ENCODE assay signal across 9 mouse cellular contexts in genomic region chr7:144468741-144469140, GRCm38 (mm10). TPM values are rescaled to one million over a fixed set of nuclear protein-coding genes. Genes with fewer than 3 reads are reported as not detected.
DNase-seq lines count a peak whose midpoint lies in the region; ATAC-seq lines count a peak whose summit lies in the region.
"Had no signal": no experiment of that assay in that cellular context is flagged by ENCODE, and none has a peak within 500 bp of the region (broad histone marks: within the 10 kb centered on the region; RNA-seq: fewer than 3 reads in every experiment).

No protein-coding gene starts in this region.

- no peak for DNase-seq in kidney, postnatal 10 days
- no peak for DNase-seq in hindbrain, embryonic 14.5 days (ENCODE audit: low spot score)
- DNase-seq in midbrain, embryonic 14.5 days = no peak
- DNase-seq in thymus, adult 18-20 months = no peak
- no peak for DNase-seq in left cerebral cortex, adult 11 months (ENCODE audit: low spot score)
- no peak for DNase-seq in cerebellum, adult 8-10 months
- DNase-seq: thymus, postnatal 14 days had no signal

- peaks cover 24% of the 10 kb centered on the region for H3K36me3 ChIP-seq in kidney, embryonic 14.5 days (ENCODE audit: control insufficient read depth, insufficient read depth, low read length)
- peaks cover 26% of the 10 kb centered on the region for H3K36me3 ChIP-seq in embryonic facial prominence, embryonic 15.5 days
- H3K36me3 ChIP-seq in hindbrain, embryonic 14.5 days (replicated peaks; ENCODE audit: control insufficient read depth, insufficient read depth) = peaks cover 24% of the 10 kb centered on the region
- H3K36me3 ChIP-seq in midbrain, embryonic 14.5 days (ENCODE audit: control insufficient read depth, insufficient read depth, low read length) = peaks cover 21% of the 10 kb centered on the region

- no peaks in the 10 kb centered on the region for H3K9me3 ChIP-seq in kidney, embryonic 14.5 days (ENCODE audit: control insufficient read depth, low read length)
- H3K9me3 ChIP-seq in embryonic facial prominence, embryonic 15.5 days (replicated peaks) = no peaks in the 10 kb centered on the region
- H3K9me3 ChIP-seq in hindbrain, embryonic 14.5 days (ENCODE audit: control insufficient read depth, low read length) = no peaks in the 10 kb centered on the region
- H3K9me3 ChIP-seq in midbrain, embryonic 14.5 days (ENCODE audit: control insufficient read depth, low read length) = no peaks in the 10 kb centered on the region

- no peak overlapping the region for H3K27ac ChIP-seq in kidney, embryonic 14.5 days (ENCODE audit: low read depth, low read length)
- no peak overlapping the region for H3K27ac ChIP-seq in embryonic facial prominence, embryonic 15.5 days (replicated peaks)
- H3K27ac ChIP-seq in hindbrain, embryonic 14.5 days = no peak overlapping the region
- H3K27ac ChIP-seq in midbrain, embryonic 14.5 days (replicated peaks; ENCODE audit: low read depth, low read length) = no peak overlapping the region

- H3K9ac ChIP-seq in kidney, embryonic 14.5 days (ENCODE audit: low read depth, low read length) = peak overlapping the region; percentile 96; the same call in 1 of the 2 replicates
- H3K9ac ChIP-seq in embryonic facial prominence, embryonic 15.5 days = no peak overlapping the region
- H3K9ac ChIP-seq in hindbrain, embryonic 14.5 days = no peak overlapping the region
- H3K9ac ChIP-seq in midbrain, embryonic 14.5 days (replicated peaks; ENCODE audit: low read length) = no peak overlapping the region

- H3K27me3 ChIP-seq in kidney, embryonic 14.5 days (ENCODE audit: control insufficient read depth, insufficient read depth, low read length) = no peaks in the 10 kb centered on the region
- H3K27me3 ChIP-seq in embryonic facial prominence, embryonic 15.5 days = no peaks in the 10 kb centered on the region
- no peaks in the 10 kb centered on the region for H3K27me3 ChIP-seq in hindbrain, embryonic 14.5 days (ENCODE audit: control insufficient read depth, insufficient read depth, low read length)
- no peaks in the 10 kb centered on the region for H3K27me3 ChIP-seq in midbrain, embryonic 14.5 days (ENCODE audit: control insufficient read depth, insufficient read depth, low read length)

- H3K4me2 ChIP-seq in kidney, embryonic 14.5 days (replicated peaks; ENCODE audit: low read depth, low read length) = peak overlapping the region; percentile 72
- H3K4me2 ChIP-seq in embryonic facial prominence, embryonic 15.5 days (replicated peaks) = peak overlapping the region; percentile 72
- H3K4me2 ChIP-seq in hindbrain, embryonic 14.5 days (replicated peaks) = peak overlapping the region; percentile 77
- peak overlapping the region; percentile 91 for H3K4me2 ChIP-seq in midbrain, embryonic 14.5 days (ENCODE audit: low read length)

- WGBS in kidney, embryonic 14.5 days = 73% methylated on average over 5 of the region's 5 CpGs
- 85% methylated on average over 5 of the region's 5 CpGs for WGBS in embryonic facial prominence, embryonic 15.5 days
- WGBS in hindbrain, embryonic 14.5 days = 89% methylated on average over 5 of the region's 5 CpGs
- WGBS in midbrain, embryonic 14.5 days = 92% methylated on average over 5 of the region's 5 CpGs

- peak overlapping the region; percentile 95; the same call in 1 of the 2 replicates for H3K4me3 ChIP-seq in kidney, embryonic 14.5 days (ENCODE audit: low read length)
- H3K4me3 ChIP-seq in embryonic facial prominence, embryonic 15.5 days (replicated peaks) = peak overlapping the region; percentile 95; the same call in 1 of the 2 replicates
- 0 out of 2 replicates have a peak overlapping the region, but pooled peaks have one; percentile 87 for H3K4me3 ChIP-seq in hindbrain, embryonic 14.5 days (replicated peaks; ENCODE audit: low read length)
- no peak overlapping the region for H3K4me3 ChIP-seq in midbrain, embryonic 14.5 days (replicated peaks; ENCODE audit: low read depth, low read length)

- H3K4me1 ChIP-seq in kidney, embryonic 14.5 days (ENCODE audit: control insufficient read depth, insufficient read depth, low read length) = peaks cover 18% of the 10 kb centered on the region
- H3K4me1 ChIP-seq in embryonic facial prominence, embryonic 15.5 days = peaks cover 20% of the 10 kb centered on the region
- H3K4me1 ChIP-seq in hindbrain, embryonic 14.5 days (replicated peaks; ENCODE audit: control insufficient read depth, insufficient read depth, low read length) = peaks cover 18% of the 10 kb centered on the region
- peaks cover 14% of the 10 kb centered on the region; the same call in 1 of the 2 replicates for H3K4me1 ChIP-seq in midbrain, embryonic 14.5 days (ENCODE audit: control insufficient read depth, insufficient read depth, low read length)

- ATAC-seq in kidney, embryonic 14.5 days (ENCODE audit: low FRiP score, low TSS enrichment) = no peak
- no peak for ATAC-seq in embryonic facial prominence, embryonic 15.5 days (ENCODE audit: insufficient number of reproducible peaks, low FRiP score, low TSS enrichment, low read depth)
- ATAC-seq in hindbrain, embryonic 14.5 days (ENCODE audit: low FRiP score) = no peak
- no peak for ATAC-seq in midbrain, embryonic 14.5 days (ENCODE audit: low FRiP score, low TSS enrichment)

RNA-seq across cellular contexts. Expression of gene Cttn, which starts 2.1 kb away (rescaled TPM):
- 85.1 and 177 TPM in 2 replicates for polyA plus RNA-seq in kidney, embryonic 14.5 days (2014; fragmentation: Nextera tagmentation; extraction: Ambion mirVana)
- 171 and 172 TPM in 2 replicates for polyA plus RNA-seq in embryonic facial prominence, embryonic 15.5 days (2015; fragmentation: Nextera tagmentation; extraction: Ambion mirVana)
- 165 and 174 TPM in 2 replicates for polyA plus RNA-seq in hindbrain, embryonic 14.5 days (2014; fragmentation: Nextera tagmentation; extraction: Ambion mirVana)
- 136 and 177 TPM in 2 replicates for polyA plus RNA-seq in midbrain, embryonic 14.5 days (2014; fragmentation: Nextera tagmentation; extraction: Ambion mirVana)
